Mouse (Mus musculus): Measurements from ENCODE around the gene Med15.

Med15 gene

DNA sequence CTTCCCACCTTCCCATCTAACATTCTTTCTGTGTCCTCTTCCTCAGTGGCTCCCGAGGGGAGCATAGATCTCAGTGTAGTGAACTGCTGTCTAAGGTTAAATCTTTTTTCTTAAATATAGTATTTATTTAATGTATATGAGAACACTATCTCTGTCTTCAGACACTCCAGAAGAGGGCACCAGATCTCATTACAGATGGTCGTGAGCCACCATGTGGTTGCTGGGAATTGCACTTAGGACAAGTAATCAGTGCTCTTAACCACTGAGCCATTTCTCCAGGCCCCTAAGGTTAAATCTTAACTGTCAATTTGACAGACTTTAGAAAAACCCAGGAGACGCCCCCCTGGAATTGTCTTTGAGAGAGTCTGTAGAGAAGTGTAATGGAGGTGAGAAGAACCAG lies 670 bp downstream of the Med15 start:
- DNase-seq (ENCODE audit: low spot score), result no peak

GRCm38 (mm10) chr16:17729974-17730373 lies 2.7 kb downstream of the Med15 start:
- DNase-seq (ENCODE audit: low spot score), result no peak

DNA sequence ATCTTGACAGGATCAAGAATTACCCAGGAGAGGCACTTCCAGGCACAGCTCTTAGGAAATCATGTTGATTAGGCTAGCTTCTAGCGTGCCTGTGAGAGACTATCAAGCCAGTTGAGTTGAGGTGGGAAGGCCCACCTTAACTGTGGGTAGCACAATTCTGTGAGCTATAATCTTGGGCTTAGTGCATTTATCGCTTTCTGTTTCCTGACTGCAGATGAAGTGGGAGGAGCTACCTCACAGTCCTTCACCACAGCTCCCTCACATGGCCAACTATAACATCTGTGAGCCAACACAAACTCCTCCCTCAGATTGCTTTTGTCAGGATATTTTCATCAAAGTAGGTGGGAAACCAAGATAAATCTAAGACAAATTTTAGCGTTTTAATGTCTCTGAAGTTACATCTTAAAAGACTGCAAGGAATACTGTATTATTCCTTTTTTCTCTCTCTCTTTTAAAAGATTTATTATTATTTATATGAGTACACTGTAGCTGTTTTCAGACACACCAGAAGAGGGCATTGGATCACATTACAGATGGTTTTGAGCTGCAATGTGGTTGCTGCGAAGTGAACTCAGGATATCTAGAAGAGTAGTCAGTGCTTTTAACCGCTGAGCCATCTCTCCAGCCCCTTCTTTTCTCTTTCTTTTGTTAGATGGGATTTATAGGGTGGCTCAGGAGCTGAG lies 5.4 kb downstream of the Med15 start:
- peak; percentile 80 for DNase-seq (ENCODE audit: low spot score)

DNA sequence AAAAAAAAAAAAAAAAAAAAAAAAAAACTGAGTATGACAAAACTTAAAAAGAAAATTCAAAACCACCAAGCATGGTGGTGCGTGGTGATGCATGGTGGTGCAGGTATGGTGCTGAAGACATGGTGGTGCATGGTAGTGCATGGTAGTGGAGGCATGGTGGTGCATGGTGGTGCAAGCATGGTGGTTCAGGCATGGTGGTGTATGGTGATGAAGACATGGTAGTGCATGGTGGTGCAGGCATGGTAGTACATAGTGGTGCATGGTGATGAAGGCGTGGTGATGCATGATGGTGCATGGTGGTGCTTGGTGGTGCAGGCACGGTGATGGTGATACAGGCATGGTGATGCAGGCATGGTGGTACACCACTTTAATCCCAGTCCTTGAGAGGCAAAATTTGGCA lies 8.2 kb downstream of the Med15 start:
- no peak for DNase-seq (ENCODE audit: low spot score)

- DNase-seq (ENCODE audit: low spot score), result no peak
Measured at GRCm38 (mm10) chr16:17723325-17723626, 9.4 kb downstream of the Med15 start.

- DNase-seq (ENCODE audit: low spot score), result peak; percentile 91
Measured at GRCm38 (mm10) chr16:17722461-17723324, 10.0 kb downstream of the Med15 start.

DNA sequence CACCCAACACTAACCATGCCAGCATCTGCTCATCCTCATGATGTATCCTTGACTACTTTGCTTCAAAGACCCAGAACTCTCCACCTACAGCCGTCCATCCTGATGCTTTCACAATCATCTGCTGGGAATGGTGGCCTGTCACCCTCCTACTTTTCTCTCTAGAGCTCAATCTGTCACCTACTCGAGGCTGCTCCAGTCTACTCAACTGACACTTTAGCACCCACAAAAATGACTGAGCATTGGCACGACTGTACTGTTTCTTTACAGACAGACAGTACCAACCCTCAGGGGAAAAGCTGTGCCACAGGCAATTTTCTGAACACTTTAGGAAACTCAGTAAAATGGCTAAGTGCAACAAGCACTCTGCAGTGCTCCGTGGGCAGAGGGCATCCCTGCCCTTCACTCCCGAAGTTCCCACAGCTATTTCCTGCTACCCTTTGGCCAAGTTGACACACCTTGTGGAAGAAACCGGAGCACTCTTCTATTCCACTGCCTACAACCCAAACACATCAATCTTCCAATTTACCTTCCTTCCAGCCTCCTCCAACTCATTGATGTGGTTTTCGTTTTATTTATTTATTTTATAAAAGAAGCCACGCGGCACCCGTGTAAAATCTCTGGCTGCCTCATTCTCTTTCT lies 10.8 kb downstream of the Med15 start:
- DNase-seq (ENCODE audit: low spot score), result no peak

GRCm38 (mm10) chr16:17721114-17721808 lies 11.4 kb downstream of the Med15 start:
- no peak for DNase-seq (ENCODE audit: low spot score)

DNA sequence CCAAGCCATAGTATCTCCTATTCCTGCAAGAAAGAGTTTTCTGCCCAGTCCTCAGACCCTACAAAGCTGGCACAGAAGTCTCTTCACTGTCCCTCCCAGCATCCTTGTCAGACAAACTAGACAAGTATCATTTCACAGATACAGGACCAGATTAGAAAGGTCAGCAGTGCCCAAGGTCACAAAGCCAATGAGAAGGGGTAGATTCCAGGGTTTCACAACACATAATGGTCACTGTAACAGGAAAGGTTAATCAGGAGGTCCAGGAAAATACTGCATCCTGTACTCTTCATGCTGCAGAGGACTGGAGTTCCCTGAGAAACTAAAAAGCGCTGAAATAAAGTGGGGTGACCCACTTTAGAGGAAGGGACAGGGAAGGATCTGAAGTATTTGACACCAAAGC lies 14.9 kb downstream of the Med15 start:
- DNase-seq (ENCODE audit: low spot score), result no peak

DNA sequence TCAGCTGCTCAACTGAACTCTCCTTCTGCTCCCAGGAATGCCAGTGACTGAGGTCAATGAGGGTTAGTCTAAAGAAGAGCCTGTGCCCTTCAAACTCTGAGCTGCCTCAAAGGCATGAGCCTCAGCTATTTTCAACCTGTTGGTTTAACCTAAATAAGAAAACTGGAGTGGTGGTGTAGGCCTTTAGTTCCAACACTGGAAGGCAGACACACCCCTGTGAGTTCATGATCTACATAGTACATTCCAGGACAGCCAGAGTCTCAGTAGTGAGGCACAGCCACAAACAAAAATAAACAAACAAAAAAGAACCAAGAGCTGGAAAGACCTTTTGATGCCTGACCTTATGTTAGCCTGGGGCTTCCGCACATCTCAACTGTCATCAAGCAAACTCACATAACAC lies 25.1 kb downstream of the Med15 start:
- DNase-seq (ENCODE audit: low spot score), result peak; percentile 24

- no peak for DNase-seq (ENCODE audit: low spot score)
Measured at GRCm38 (mm10) chr16:17701043-17701405, 31.7 kb downstream of the Med15 start.

GRCm38 (mm10) chr16:17700386-17701042 lies 32.2 kb downstream of the Med15 start:
- no peak for DNase-seq (ENCODE audit: low spot score)

- no peak for DNase-seq (ENCODE audit: low spot score)
Measured at GRCm38 (mm10) chr16:17694860-17695259, 37.8 kb downstream of the Med15 start.

DNA sequence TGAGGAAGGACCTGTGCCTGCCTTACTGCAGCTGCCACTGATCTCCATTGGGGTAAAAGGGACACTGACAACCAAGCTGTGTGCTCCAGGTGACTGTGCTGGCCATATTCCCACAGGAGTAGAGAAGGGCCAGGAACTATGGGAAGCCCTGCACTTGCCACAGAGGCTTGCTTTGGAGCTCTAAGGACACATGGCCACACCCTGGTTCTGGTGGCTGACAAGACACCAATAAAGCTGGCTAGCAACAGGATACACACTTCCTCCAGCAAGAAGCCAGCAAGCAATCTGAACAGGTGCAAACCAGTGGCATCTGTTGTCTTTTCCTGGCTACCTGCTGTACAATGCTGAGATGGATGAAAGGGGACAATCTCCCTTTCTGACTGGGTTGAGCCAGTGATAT lies 62.8 kb downstream of the Med15 start:
- DNase-seq (ENCODE audit: low spot score), result no peak

DNA sequence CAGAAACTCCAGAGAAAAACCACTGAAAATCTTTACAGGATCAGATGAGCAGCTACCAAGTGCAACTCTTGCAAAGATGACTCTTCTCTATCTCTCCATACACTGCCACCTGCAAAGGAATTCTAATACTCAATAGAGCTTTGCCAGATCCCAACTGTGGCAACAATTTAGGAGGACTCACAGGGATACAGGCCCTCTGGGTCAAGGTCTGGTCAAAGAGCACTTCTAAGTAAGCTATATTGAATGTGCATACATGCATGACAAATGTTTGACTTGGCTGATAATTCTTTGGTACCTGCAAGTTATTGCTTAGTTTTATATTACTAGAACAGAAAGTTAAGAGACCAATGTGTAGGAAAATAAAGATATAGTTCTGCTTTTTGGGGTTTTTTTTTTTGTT lies 67.1 kb downstream of the Med15 start:
- no peak for DNase-seq (ENCODE audit: low spot score)

DNA sequence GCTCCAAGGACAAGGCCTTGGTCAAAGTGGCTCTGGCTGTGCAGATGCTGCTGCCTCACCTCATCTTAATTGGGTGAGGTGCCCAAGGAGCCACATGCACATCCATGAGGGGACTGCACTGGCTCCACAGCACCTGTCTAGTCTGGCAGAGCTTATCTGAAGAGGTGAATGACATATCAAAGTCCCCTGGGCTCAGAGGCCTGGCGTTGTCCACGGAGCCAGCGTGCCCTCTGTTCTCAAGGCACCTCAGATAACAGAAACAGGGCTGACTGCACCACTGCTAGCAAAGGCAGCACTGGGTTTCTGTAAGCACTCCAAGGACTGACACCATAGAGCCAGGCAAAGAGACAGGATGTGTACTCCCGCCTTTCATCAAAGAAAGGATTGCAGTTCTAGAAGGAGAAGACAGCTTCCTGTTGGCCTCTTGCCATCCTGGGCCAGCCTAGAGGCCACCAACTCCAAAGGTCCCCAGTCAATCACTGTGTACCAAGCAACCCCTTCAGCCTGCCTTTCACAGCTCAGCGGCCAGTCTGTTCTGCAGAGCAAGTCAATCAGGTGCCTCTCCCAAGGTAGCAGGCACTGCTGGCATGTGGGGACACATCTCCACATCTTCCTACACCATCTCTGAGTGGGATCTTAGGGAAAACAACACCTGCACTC lies 76.3 kb downstream of the Med15 start:
- DNase-seq (ENCODE audit: low spot score), result peak; percentile 7

- no peak for DNase-seq (ENCODE audit: low spot score)
Measured at GRCm38 (mm10) chr16:17654188-17654795, 78.4 kb downstream of the Med15 start.

GRCm38 (mm10) chr16:17653601-17654000 lies 79.1 kb downstream of the Med15 start:
- DNase-seq (ENCODE audit: low spot score), result no peak

GRCm38 (mm10) chr16:17652607-17653006 lies 80.1 kb downstream of the Med15 start:
- DNase-seq (ENCODE audit: low spot score), result no peak

DNA sequence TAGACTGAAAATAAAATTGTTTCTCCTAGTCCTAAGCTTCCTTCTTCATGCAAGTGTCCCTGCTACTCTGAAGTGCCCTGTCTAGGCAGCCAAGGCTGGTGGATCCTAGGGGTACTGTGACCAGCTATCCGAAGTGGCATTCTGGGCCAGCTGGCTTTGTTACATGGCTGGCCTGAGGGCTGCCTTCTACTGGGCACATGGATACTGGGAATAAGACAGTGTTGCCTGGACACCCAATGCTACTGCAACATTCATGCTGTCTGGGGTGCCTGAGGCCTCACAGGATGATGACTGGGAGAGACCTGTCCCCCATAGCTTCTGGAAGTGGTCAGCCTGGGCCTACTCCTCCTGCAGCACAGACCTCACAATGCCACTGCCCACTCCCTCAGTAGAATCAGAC lies 82.0 kb downstream of the Med15 start:
- DNase-seq (ENCODE audit: low spot score), result no peak

- no peak for DNase-seq (ENCODE audit: low spot score)
Measured at GRCm38 (mm10) chr16:17649925-17650605, 82.6 kb downstream of the Med15 start.
